Mouse (Mus musculus) olfactory bulb, adult 2 months (tissue): ENCODE data around the gene Krtap7-1.

Source experiments
- CTCF ChIP-seq: fragments of 200-500 bp; IDR thresholded peaks from 2 replicates; pipeline ENCODE4 v1.5.1; 2012; ENCODE audit warnings: low read depth, mild to moderate bottlenecking, low read length, moderate library complexity; ENCODE audit not compliant: insufficient read depth
- POLR2A ChIP-seq: fragments of 200-500 bp; IDR thresholded peaks from 2 replicates; pipeline ENCODE4 v1.6.1; 2012; ENCODE audit warnings: mild to moderate bottlenecking, low read depth, low read length, moderate library complexity; ENCODE audit not compliant: insufficient read depth

DNA sequence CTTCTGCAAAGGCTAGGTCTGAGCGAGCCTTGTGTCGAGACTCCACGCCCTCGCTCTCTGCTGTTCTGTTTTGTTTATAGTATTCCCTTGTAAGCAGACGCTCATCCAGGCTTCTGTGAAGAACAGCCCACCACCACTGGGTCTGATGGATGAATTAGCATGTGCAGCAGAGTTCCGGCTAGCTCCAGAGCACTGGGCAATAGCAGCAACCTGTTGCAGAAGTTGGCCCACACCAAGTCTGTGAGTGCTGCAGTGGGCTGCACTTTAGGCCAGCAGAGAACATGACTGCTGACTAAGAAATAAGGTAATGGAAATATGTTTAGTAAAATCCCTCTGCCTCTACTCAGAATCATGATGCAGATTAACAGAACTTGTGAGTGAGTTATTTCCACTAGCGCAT lies 21.7 kb upstream of the Krtap7-1 start:
- no peak for TF ChIP-seq POLR2A
- no peak for TF ChIP-seq CTCF
